Mouse (Mus musculus): ENCODE data around the gene Ryr3.

The Ryr3 gene

GRCm38 (mm10) chr2:112765046-112765445, 451.9 kb downstream of the Ryr3 start:
- peak; percentile 9 for DNase-seq

- no peak for DNase-seq
These were observed 452.6 kb downstream of the Ryr3 start for GRCm38 (mm10) chr2:112764274-112764673.

GRCm38 (mm10) chr2:112762006-112762405, 454.9 kb downstream of the Ryr3 start:
- no peak for DNase-seq

- no peak for DNase-seq
These were observed 455.5 kb downstream of the Ryr3 start for GRCm38 (mm10) chr2:112761196-112761913.

GRCm38 (mm10) chr2:112760692-112761091, 456.2 kb downstream of the Ryr3 start:
- no peak for DNase-seq

GRCm38 (mm10) chr2:112759678-112760077, 457.2 kb downstream of the Ryr3 start:
- no peak for DNase-seq

GRCm38 (mm10) chr2:112758732-112759131, 458.2 kb downstream of the Ryr3 start:
- no peak for DNase-seq

GRCm38 (mm10) chr2:112753316-112753715, 463.6 kb downstream of the Ryr3 start:
- DNase-seq = no peak

GRCm38 (mm10) chr2:112751416-112751815, 465.5 kb downstream of the Ryr3 start:
- no peak for DNase-seq

GRCm38 (mm10) chr2:112748532-112748931, 468.4 kb downstream of the Ryr3 start:
- no peak for DNase-seq

GRCm38 (mm10) chr2:112732942-112733341, 484.0 kb downstream of the Ryr3 start:
- DNase-seq = no peak

- DNase-seq = no peak
These were observed 489.1 kb downstream of the Ryr3 start for GRCm38 (mm10) chr2:112727842-112728241.

- DNase-seq = no peak
These were observed 495.7 kb downstream of the Ryr3 start for GRCm38 (mm10) chr2:112721217-112721616.

GRCm38 (mm10) chr2:112720715-112721114, 496.2 kb downstream of the Ryr3 start:
- no peak for DNase-seq

GRCm38 (mm10) chr2:112714648-112715047, 502.2 kb downstream of the Ryr3 start:
- no peak for DNase-seq

- DNase-seq = no peak
These were observed 535.1 kb downstream of the Ryr3 start for GRCm38 (mm10) chr2:112681817-112682216.

GRCm38 (mm10) chr2:112677246-112677645, 539.6 kb downstream of the Ryr3 start:
- DNase-seq = no peak

- DNase-seq = no peak
These were observed 540.2 kb downstream of the Ryr3 start for GRCm38 (mm10) chr2:112676721-112677120.

- DNase-seq = no peak
These were observed 540.7 kb downstream of the Ryr3 start for GRCm38 (mm10) chr2:112676175-112676574.

GRCm38 (mm10) chr2:112669461-112669860, 547.4 kb downstream of the Ryr3 start:
- no peak for DNase-seq

GRCm38 (mm10) chr2:112656131-112656530, 560.8 kb downstream of the Ryr3 start:
- DNase-seq = no peak

- no peak for DNase-seq
These were observed 563.1 kb downstream of the Ryr3 start for GRCm38 (mm10) chr2:112653836-112654235.

GRCm38 (mm10) chr2:112637206-112637605, 579.7 kb downstream of the Ryr3 start:
- DNase-seq = peak; percentile 86

GRCm38 (mm10) chr2:112632536-112632935, 584.4 kb downstream of the Ryr3 start:
- DNase-seq = no peak

GRCm38 (mm10) chr2:112630669-112631068, 586.2 kb downstream of the Ryr3 start:
- DNase-seq = no peak
